Comparison of ENCODE assay signal across 8 mouse cellular contexts in the genomic region with DNA sequence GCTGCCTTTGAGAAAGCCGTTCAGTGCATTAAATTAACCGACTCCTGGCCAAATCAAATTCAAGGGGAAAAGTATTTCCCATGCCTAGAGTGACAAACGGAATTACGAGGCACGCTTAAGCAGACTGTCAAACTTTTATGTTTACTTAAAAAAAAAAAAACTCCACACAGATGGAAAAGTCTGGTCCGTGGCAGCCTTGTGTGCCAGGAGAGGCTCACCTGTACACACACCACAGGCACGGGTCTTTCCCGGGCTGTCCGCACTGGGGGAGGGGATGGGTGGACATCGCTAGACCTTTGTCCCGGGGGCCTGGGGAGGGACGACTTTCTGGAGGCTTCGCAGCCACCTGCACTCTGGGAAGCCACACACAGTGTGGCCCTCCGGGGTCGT. TPM values are rescaled to one million over a fixed set of nuclear protein-coding genes. Genes with fewer than 3 reads are reported as not detected.
DNase-seq lines count a peak whose midpoint lies in the region; ATAC-seq and TF ChIP-seq lines count a peak whose summit lies in the region.

No protein-coding gene starts in this region.

- H3K9ac ChIP-seq in lung, postnatal 0 days (replicated peaks; ENCODE audit: low read depth): peak overlapping the region; percentile 98
- peak overlapping the region; percentile 100 for H3K9ac ChIP-seq in embryonic facial prominence, embryonic 14.5 days (ENCODE audit: low read depth, low read length)
- H3K9ac ChIP-seq in kidney, embryonic 16.5 days (replicated peaks; ENCODE audit: low read length): peak overlapping the region; percentile 100
- H3K9ac ChIP-seq in neural tube, embryonic 12.5 days: peak overlapping the region; percentile 100

- H3K36me3 ChIP-seq in lung, postnatal 0 days (ENCODE audit: insufficient read depth, low read length): no peaks in the 10 kb centered on the region
- H3K36me3 ChIP-seq in embryonic facial prominence, embryonic 14.5 days (ENCODE audit: control insufficient read depth, insufficient read depth, low read length): peaks cover 7% of the 10 kb centered on the region; the same call in 1 of the 2 replicates
- no peaks in the 10 kb centered on the region for H3K36me3 ChIP-seq in kidney, embryonic 16.5 days (ENCODE audit: insufficient read depth, low read length)
- H3K36me3 ChIP-seq in neural tube, embryonic 12.5 days: no peaks in the 10 kb centered on the region

- H3K27ac ChIP-seq in lung, postnatal 0 days (ENCODE audit: low read length): peak overlapping the region; percentile 99
- H3K27ac ChIP-seq in embryonic facial prominence, embryonic 14.5 days (replicated peaks; ENCODE audit: low read depth, low read length): peak overlapping the region; percentile 99
- H3K27ac ChIP-seq in kidney, embryonic 16.5 days (ENCODE audit: low read length): peak overlapping the region; percentile 97
- peak overlapping the region; percentile 99 for H3K27ac ChIP-seq in neural tube, embryonic 12.5 days

- peak overlapping the region; percentile 96 for H3K4me3 ChIP-seq in lung, postnatal 0 days (ENCODE audit: low read depth, low read length)
- peak overlapping the region; percentile 84 for H3K4me3 ChIP-seq in embryonic facial prominence, embryonic 14.5 days (ENCODE audit: low read depth, low read length)
- peak overlapping the region; percentile 78 for H3K4me3 ChIP-seq in kidney, embryonic 16.5 days (ENCODE audit: low read length)
- H3K4me3 ChIP-seq in neural tube, embryonic 12.5 days: peak overlapping the region; percentile 92

- peak; percentile 0; the same call in 1 of the 2 replicates for ATAC-seq in lung, postnatal 0 days
- ATAC-seq in embryonic facial prominence, embryonic 14.5 days (ENCODE audit: low read depth): peak; percentile 6; the same call in 1 of the 2 replicates
- peak; percentile 57 for ATAC-seq in kidney, embryonic 16.5 days (ENCODE audit: low FRiP score, low TSS enrichment)
- no peak; the same call in 1 of the 2 replicates for ATAC-seq in neural tube, embryonic 12.5 days (ENCODE audit: low FRiP score, low read depth)

- DNase-seq in lung, postnatal 0 days (ENCODE audit: low spot score): peak; percentile 42
- no peak for DNase-seq in lung, postnatal 10 days
- DNase-seq in embryonic facial prominence, embryonic 14.5 days (ENCODE audit: low spot score): peak; percentile 33
- no peak for DNase-seq in cerebellum, adult 9-11 months
- DNase-seq in adrenal gland, postnatal 25 days: no peak
- no peak for DNase-seq in layer of hippocampus, postnatal 25 days (ENCODE audit: extremely low spot score in 1 of 2, low spot score in 1 of 2)

- 0 out of 2 replicates have a peak, but pooled peaks cover 13% of the 10 kb centered on the region for H3K4me1 ChIP-seq in lung, postnatal 0 days (ENCODE audit: insufficient read depth, low read depth, low read length)
- peaks cover 10% of the 10 kb centered on the region for H3K4me1 ChIP-seq in embryonic facial prominence, embryonic 14.5 days (ENCODE audit: control insufficient read depth, insufficient read depth, low read length)
- peaks cover 29% of the 10 kb centered on the region for H3K4me1 ChIP-seq in kidney, embryonic 16.5 days (ENCODE audit: insufficient read depth, low read length)
- H3K4me1 ChIP-seq in neural tube, embryonic 12.5 days: peaks cover 27% of the 10 kb centered on the region

- peak overlapping the region; percentile 97 for H3K4me2 ChIP-seq in lung, postnatal 0 days (replicated peaks; ENCODE audit: low read depth, low read length)
- H3K4me2 ChIP-seq in embryonic facial prominence, embryonic 14.5 days (ENCODE audit: low read depth, low read length): peak overlapping the region; percentile 97
- peak overlapping the region; percentile 85 for H3K4me2 ChIP-seq in kidney, embryonic 16.5 days (replicated peaks; ENCODE audit: low read depth, low read length)
- peak overlapping the region; percentile 99 for H3K4me2 ChIP-seq in neural tube, embryonic 12.5 days (replicated peaks)

- H3K27me3 ChIP-seq in lung, postnatal 0 days (replicated peaks; ENCODE audit: insufficient read depth, low read length): no peaks in the 10 kb centered on the region
- no peaks in the 10 kb centered on the region for H3K27me3 ChIP-seq in embryonic facial prominence, embryonic 14.5 days (replicated peaks; ENCODE audit: control insufficient read depth, insufficient read depth, low read length)
- no peaks in the 10 kb centered on the region for H3K27me3 ChIP-seq in kidney, embryonic 16.5 days (ENCODE audit: insufficient read depth, low read length)
- H3K27me3 ChIP-seq in neural tube, embryonic 12.5 days (replicated peaks): no peaks in the 10 kb centered on the region

- TF ChIP-seq CTCF in lung, postnatal 0 days (IDR thresholded peaks at IDR 0.05): no peak

- TF ChIP-seq EP300 in lung, postnatal 0 days (IDR thresholded peaks at IDR 0.05): 0 out of 2 replicates have a peak, but pooled peaks have one; percentile 25

- no peaks in the 10 kb centered on the region for H3K9me3 ChIP-seq in lung, postnatal 0 days (ENCODE audit: low read length)
- no peaks in the 10 kb centered on the region for H3K9me3 ChIP-seq in embryonic facial prominence, embryonic 14.5 days (ENCODE audit: control insufficient read depth, low read length)
- peaks cover 2% of the 10 kb centered on the region; the same call in 1 of the 2 replicates for H3K9me3 ChIP-seq in kidney, embryonic 16.5 days (ENCODE audit: low read length)
- peaks cover 4% of the 10 kb centered on the region; the same call in 1 of the 2 replicates for H3K9me3 ChIP-seq in neural tube, embryonic 12.5 days

- under 1% methylated on average over 15 of the region's 15 CpGs for WGBS in lung, postnatal 0 days
- 0% methylated on average over 9 of the region's 15 CpGs for WGBS in embryonic facial prominence, embryonic 14.5 days
- 2% methylated on average over 15 of the region's 15 CpGs for WGBS in kidney, embryonic 16.5 days
- 0% methylated on average over 15 of the region's 15 CpGs for WGBS in neural tube, embryonic 12.5 days

RNA-seq across cellular contexts. Expression of a gene that starts 0.6 kb away (rescaled TPM):
- 6.0 and 6.2 TPM in 2 replicates for polyA plus RNA-seq in lung, postnatal 0 days (2015; fragmentation: Nextera tagmentation; extraction: Ambion mirVana)
- polyA plus RNA-seq in embryonic facial prominence, embryonic 14.5 days (2014; fragmentation: Nextera tagmentation; extraction: Ambion mirVana): 10.0 and 10.2 TPM in 2 replicates
- 9.9 and 11.0 TPM in 2 replicates for polyA plus RNA-seq in kidney, embryonic 16.5 days (2015; fragmentation: Nextera tagmentation; extraction: Ambion mirVana)
- polyA plus RNA-seq in neural tube, embryonic 12.5 days (2016; fragmentation: Nextera tagmentation; extraction: Ambion mirVana): 10.9 and 12.1 TPM in 2 replicates
- total RNA-seq in adrenal gland, postnatal 25 days (2021): 91.3 and 122 TPM in 2 replicates
- total RNA-seq in layer of hippocampus, postnatal 25 days (2021): 10 to 100 TPM; 36.2 to 50.0 TPM

RNA-seq across cellular contexts. Expression of a gene that starts 31.2 kb away (rescaled TPM):
- 46.7 and 46.9 TPM in 2 replicates for polyA plus RNA-seq in lung, postnatal 0 days (2015; fragmentation: Nextera tagmentation; extraction: Ambion mirVana)
- polyA plus RNA-seq in embryonic facial prominence, embryonic 14.5 days (2014; fragmentation: Nextera tagmentation; extraction: Ambion mirVana): 31.8 and 33.5 TPM in 2 replicates
- polyA plus RNA-seq in kidney, embryonic 16.5 days (2015; fragmentation: Nextera tagmentation; extraction: Ambion mirVana): 52.5 and 57.2 TPM in 2 replicates
- 1.5 and 1.9 TPM in 2 replicates for polyA plus RNA-seq in neural tube, embryonic 12.5 days (2016; fragmentation: Nextera tagmentation; extraction: Ambion mirVana)
- 189 and 241 TPM in 2 replicates for total RNA-seq in adrenal gland, postnatal 25 days (2021)
- total RNA-seq in layer of hippocampus, postnatal 25 days (2021): 1 to 10 TPM in 1 of 2 experiments, under 1 TPM in 1; 0.45 to 1.3 TPM

RNA-seq across cellular contexts. Expression of a gene that starts 57.9 kb away (rescaled TPM):
- polyA plus RNA-seq in lung, postnatal 0 days (2015; fragmentation: Nextera tagmentation; extraction: Ambion mirVana): 0.04 TPM in 1 of 2 replicates, not detected in the other
- 1.5 and 1.8 TPM in 2 replicates for polyA plus RNA-seq in embryonic facial prominence, embryonic 14.5 days (2014; fragmentation: Nextera tagmentation; extraction: Ambion mirVana)
- 0.08 TPM in 1 of 2 replicates, not detected in the other for polyA plus RNA-seq in kidney, embryonic 16.5 days (2015; fragmentation: Nextera tagmentation; extraction: Ambion mirVana)
- polyA plus RNA-seq in neural tube, embryonic 12.5 days (2016; fragmentation: Nextera tagmentation; extraction: Ambion mirVana): not detected in 2 replicates
- total RNA-seq in adrenal gland, postnatal 25 days (2021): 0.09 TPM in 1 of 2 replicates, not detected in the other
- total RNA-seq in layer of hippocampus, postnatal 25 days (2021): under 1 TPM; 0.42 to 0.66 TPM

Comparison
In these comparisons a context has a peak if more than half of its experiments do, and no peak if none do; other contexts are left out.
1. DNase-seq: peak in lung, postnatal 0 days (single experiment) and embryonic facial prominence, embryonic 14.5 days (single experiment); none in lung, postnatal 10 days (single experiment), cerebellum, adult 9-11 months (single experiment), adrenal gland, postnatal 25 days (single experiment) and layer of hippocampus, postnatal 25 days (0 of 2).
2. RNA of a gene that starts 31.2 kb away (polyA plus RNA-seq): 52.5 to 57.2 TPM in kidney, embryonic 16.5 days, 46.7 to 46.9 TPM in lung, postnatal 0 days and 31.8 to 33.5 TPM in embryonic facial prominence, embryonic 14.5 days; 1.5 to 1.9 TPM in neural tube, embryonic 12.5 days; every median in the first group is over 10 times any median in the second.
3. Peak in every context shown above with its lines, with median percentiles within 50 percentile points of each other: H3K27ac ChIP-seq, H3K4me2 ChIP-seq, H3K4me3 ChIP-seq and H3K9ac ChIP-seq.